Mouse (Mus musculus) kidney, adult 2 months (tissue): Measurements from ENCODE around the gene Trim10.

Experiments used
- CTCF ChIP-seq: fragments of 200-500 bp; conservative IDR thresholded peaks from 2 replicates; pipeline ENCODE4 v1.5.1; 2011; ENCODE audit warnings: low read depth, mild to moderate bottlenecking, control low read depth, low read length, moderate library complexity, mixed read lengths; ENCODE audit not compliant: insufficient read depth, insufficient read length
- POLR2A ChIP-seq: fragments of 200-500 bp; IDR thresholded peaks from one replicate; pipeline ENCODE4 v1.6.1; 2011; ENCODE audit warnings: low read depth, low read length, control low read depth

GRCm38 (mm10) chr17:36844286-36844719 is 25.1 kb upstream of the Trim10 start:
- TF ChIP-seq CTCF: no peak
- TF ChIP-seq POLR2A: no peak
